Mouse (Mus musculus) heart, embryonic 15.5 days (tissue): ENCODE data around the gene BC005624. TPM values are rescaled to one million over a fixed set of nuclear protein-coding genes. Genes with fewer than 3 reads are reported as not detected.
"Not testable (repeated sequence)": the region's sequence is repeated elsewhere in the genome, so short reads cannot be mapped to it uniquely, and the experiment has no call there.

Experiments used
- ATAC-seq: fragments of 200-750 bp; cut with Nextera tagmentation; replicated peaks from 2 replicates; pipeline ENCODE4 v1.8.0; 2017; ENCODE audit warnings: low read depth, moderate TSS enrichment; ENCODE audit not compliant: insufficient number of reproducible peaks, insufficient read depth, low FRiP score
- H3K27ac ChIP-seq: fragments of 300-500 bp; sonication (generic); 2 replicates; pipeline ENCODE4 v1.5.1; 2015; ENCODE audit warnings: mild to moderate bottlenecking, inconsistent platforms
- H3K27me3 ChIP-seq: fragments of 300-500 bp; sonication (generic); 2 replicates; pipeline ENCODE4 v1.6.1; 2015; ENCODE audit warnings: inconsistent platforms
- H3K36me3 ChIP-seq: fragments of 300-500 bp; sonication (generic); 2 replicates; pipeline ENCODE4 v1.6.1; 2015; ENCODE audit warnings: mild to moderate bottlenecking, inconsistent platforms
- H3K4me1 ChIP-seq: fragments of 300-500 bp; sonication (generic); replicated peaks from 2 replicates; pipeline ENCODE4 v1.6.1; 2015; ENCODE audit warnings: inconsistent platforms
- H3K4me2 ChIP-seq: fragments of 300-500 bp; sonication (generic); 2 replicates; pipeline ENCODE4 v1.6.1; 2015; ENCODE audit warnings: inconsistent platforms, mild to moderate bottlenecking, moderate library complexity
- H3K4me3 ChIP-seq: fragments of 300-500 bp; sonication (generic); 2 replicates; pipeline ENCODE4 v1.5.1; 2015; ENCODE audit warnings: mild to moderate bottlenecking, inconsistent platforms
- H3K9ac ChIP-seq: fragments of 300-500 bp; sonication (generic); 2 replicates; pipeline ENCODE4 v1.6.1; 2015; ENCODE audit warnings: mild to moderate bottlenecking, inconsistent platforms
- H3K9me3 ChIP-seq: fragments of 300-500 bp; sonication (generic); replicated peaks from 2 replicates; pipeline ENCODE4 v1.6.1; 2016; ENCODE audit warnings: inconsistent platforms
- WGBS: fragments of 180-500 bp; shearing (Covaris S2); methylation state at CpG from one replicate; pipeline ENCODE4 v1.1.7; 2015; ENCODE audit warnings: mixed read lengths; 5-methylcytosine and 5-hydroxymethylcytosine counted together
- polyA plus RNA-seq: library from polyadenylated mRNA; unstranded; fragments of >200 nt; fragmentation: Nextera tagmentation; extraction: Ambion mirVana; gene quantifications from 2 replicates; pipeline ENCODE4 v1.2.1, GENCODE M21; 2015

The BC005624 gene
- polyA plus RNA-seq, 1 experiment from 2014 or later: 33.3 TPM

GRCm38 (mm10) chr2:30966826-30967225, 15.2 kb downstream of the BC005624 start:
- ATAC-seq: no peak; the same call in 1 of the 2 replicates

GRCm38 (mm10) chr2:30965627-30966026, 16.4 kb downstream of the BC005624 start:
- H3K4me2 ChIP-seq: no peak overlapping the region; the same call in 1 of the 2 replicates
- no peak overlapping the region for H3K27ac ChIP-seq
- H3K9me3 ChIP-seq: no peaks in the 10 kb centered on the region
- WGBS: 91% methylated on average over 8 of the region's 8 CpGs
- no peaks in the 10 kb centered on the region for H3K27me3 ChIP-seq
- ATAC-seq: no peak
- peaks cover 19% of the 10 kb centered on the region for H3K4me1 ChIP-seq
- no peak overlapping the region for H3K4me3 ChIP-seq
- H3K9ac ChIP-seq: no peak overlapping the region
- H3K36me3 ChIP-seq: peaks cover 41% of the 10 kb centered on the region

More at GRCm38 (mm10) chr2:30966826-30967225, 15.2 kb downstream of the BC005624 start:
- 13% methylated on average over 16 of the region's 16 CpGs for WGBS
- Histone ChIP-seq H3K36me3 (peaks cover 30% of the 10 kb centered on the region), H3K4me2 (peak overlapping the region; percentile 93), H3K4me1 (peaks cover 19% of the 10 kb centered on the region), H3K27ac (no peak overlapping the region), H3K4me3 (peak overlapping the region; percentile 100), H3K27me3 (no peaks in the 10 kb centered on the region), H3K9me3 (no peaks in the 10 kb centered on the region), H3K9ac (peak overlapping the region; percentile 93)

- H3K4me1 ChIP-seq: peaks cover 17% of the 10 kb centered on the region
- H3K9ac ChIP-seq: no peak overlapping the region
- H3K27ac ChIP-seq: no peak overlapping the region
- no peaks in the 10 kb centered on the region for H3K9me3 ChIP-seq
- WGBS: 68% methylated on average over 11 of the region's 11 CpGs
- peaks cover 70% of the 10 kb centered on the region for H3K36me3 ChIP-seq
- H3K4me2 ChIP-seq: no peak overlapping the region
- H3K27me3 ChIP-seq: no peaks in the 10 kb centered on the region
- ATAC-seq: no peak
- H3K4me3 ChIP-seq: no peak overlapping the region
These were observed 19.3 kb downstream of the BC005624 start for GRCm38 (mm10) chr2:30962570-30963254.

- Histone ChIP-seq H3K4me2 (no peak overlapping the region), H3K4me1 (peaks cover 7% of the 10 kb centered on the region), H3K9ac (no peak overlapping the region), H3K27ac (no peak overlapping the region), H3K4me3 (no peak overlapping the region), H3K9me3 (no peaks in the 10 kb centered on the region), H3K36me3 (peaks cover 81% of the 10 kb centered on the region), H3K27me3 (no peaks in the 10 kb centered on the region)
- WGBS: 43% methylated on average over 5 of the region's 5 CpGs
- no peak for ATAC-seq
These were observed 22.1 kb downstream of the BC005624 start for GRCm38 (mm10) chr2:30959856-30960255.

- Histone ChIP-seq H3K4me3 (no peak overlapping the region), H3K4me2 (no peak overlapping the region), H3K27ac (no peak overlapping the region), H3K36me3 (peaks cover 73% of the 10 kb centered on the region), H3K4me1 (peaks cover 18% of the 10 kb centered on the region), H3K27me3 (no peaks in the 10 kb centered on the region), H3K9ac (no peak overlapping the region), H3K9me3 (no peaks in the 10 kb centered on the region)
- ATAC-seq: no peak
- WGBS: 88% methylated on average over 14 of the region's 14 CpGs
These were observed 23.3 kb downstream of the BC005624 start for GRCm38 (mm10) chr2:30958726-30959125.

- Histone ChIP-seq H3K27ac (no peak overlapping the region), H3K4me1 (peaks cover 23% of the 10 kb centered on the region), H3K9me3 (no peaks in the 10 kb centered on the region), H3K27me3 (no peaks in the 10 kb centered on the region), H3K4me3 (no peak overlapping the region), H3K4me2 (no peak overlapping the region), H3K9ac (no peak overlapping the region), H3K36me3 (peaks cover 62% of the 10 kb centered on the region)
- 81% methylated on average over 4 of the region's 4 CpGs for WGBS
- ATAC-seq: no peak
These were observed 24.5 kb downstream of the BC005624 start for GRCm38 (mm10) chr2:30957511-30957910.

- 0 out of 2 replicates have a peak overlapping the region, but pooled peaks have one; percentile 95 for H3K9ac ChIP-seq
- H3K9me3 ChIP-seq: no peaks in the 10 kb centered on the region
- H3K4me1 ChIP-seq: peaks cover 25% of the 10 kb centered on the region
- H3K36me3 ChIP-seq: peaks cover 36% of the 10 kb centered on the region
- H3K4me3 ChIP-seq: no peak overlapping the region
- H3K27me3 ChIP-seq: no peaks in the 10 kb centered on the region
- no peak for ATAC-seq
- no peak overlapping the region for H3K27ac ChIP-seq
- 0 out of 2 replicates have a peak overlapping the region, but pooled peaks have one; percentile 93 for H3K4me2 ChIP-seq
- 60% methylated on average over 6 of the region's 6 CpGs for WGBS
These were observed 27.2 kb downstream of the BC005624 start for GRCm38 (mm10) chr2:30954797-30955196.

- H3K9ac ChIP-seq: peak within 1 kb of the TSS; percentile 95
- no peaks in the 10 kb centered on the region for H3K27me3 ChIP-seq
- ATAC-seq: peak; percentile 89
- H3K4me3 ChIP-seq: peak within 1 kb of the TSS; percentile 95
- peak within 1 kb of the TSS; percentile 93 for H3K4me2 ChIP-seq
- H3K36me3 ChIP-seq: peaks cover 18% of the 10 kb centered on the region
- H3K9me3 ChIP-seq: no peaks in the 10 kb centered on the region
- under 1% methylated on average over 60 of the region's 60 CpGs for WGBS
- H3K4me1 ChIP-seq: peaks cover 25% of the 10 kb centered on the region
- H3K27ac ChIP-seq: peak within 1 kb of the TSS; percentile 86
These were observed 29.0 kb downstream of the BC005624 start, which contains the start of gene Tor1b for GRCm38 (mm10) chr2:30952824-30953490. TSS of gene Tor1b (plus strand) at chr2:30952959.

- Histone ChIP-seq H3K9ac (peak overlapping the region; percentile 95; the same call in 1 of the 2 replicates), H3K36me3 (peaks cover 13% of the 10 kb centered on the region), H3K27ac (peak overlapping the region; percentile 86), H3K4me1 (peaks cover 25% of the 10 kb centered on the region), H3K9me3 (no peaks in the 10 kb centered on the region), H3K27me3 (no peaks in the 10 kb centered on the region), H3K4me2 (peak overlapping the region; percentile 93), H3K4me3 (peak overlapping the region; percentile 95)
- ATAC-seq: no peak
- WGBS: 35% methylated on average over 5 of the region's 5 CpGs
These were observed 29.6 kb downstream of the BC005624 start for GRCm38 (mm10) chr2:30952457-30952823.

- Histone ChIP-seq H3K27ac (no peak overlapping the region), H3K9ac (no peak overlapping the region), H3K36me3 (no peaks in the 10 kb centered on the region), H3K4me1 (no peaks in the 10 kb centered on the region), H3K9me3 (no peaks in the 10 kb centered on the region), H3K4me2 (peak overlapping the region; percentile 61), H3K27me3 (no peaks in the 10 kb centered on the region), H3K4me3 (peak overlapping the region; percentile 44)
- no peak; the same call in 1 of the 2 replicates for ATAC-seq
- 25% methylated on average over 16 of the region's 16 CpGs for WGBS
These were observed 39.4 kb downstream of the BC005624 start for GRCm38 (mm10) chr2:30942603-30943011.

- not testable (repeated sequence) for H3K9ac ChIP-seq, H3K4me3 ChIP-seq, H3K27me3 ChIP-seq, H3K36me3 ChIP-seq, H3K4me1 ChIP-seq, H3K27ac ChIP-seq, ATAC-seq, H3K9me3 ChIP-seq
- 46% methylated on average over 7 of the region's 7 CpGs for WGBS
- H3K4me2 ChIP-seq: peak overlapping the region; percentile 61
These were observed 39.9 kb downstream of the BC005624 start for GRCm38 (mm10) chr2:30942116-30942515.
